Mouse (Mus musculus) neural tube, embryonic 14.5 days (tissue): ENCODE results near the gene Qpct. TPM values are rescaled to one million over a fixed set of nuclear protein-coding genes. Genes with fewer than 3 reads are reported as not detected.
A peak's percentile ranks its signal among the peaks of the same experiment; 100 is the strongest.
"Not testable (repeated sequence)": the region's sequence is repeated elsewhere in the genome, so short reads cannot be mapped to it uniquely, and the experiment has no call there.

Source experiments
- ATAC-seq: fragments of 200-750 bp; cut with Nextera tagmentation; 2 replicates; pipeline ENCODE4 v1.8.0; 2017; ENCODE audit warnings: low read depth, mild to moderate bottlenecking, moderate TSS enrichment, moderate library complexity
- H3K27ac ChIP-seq: fragments of 300-500 bp; sonication (generic); 2 replicates; pipeline ENCODE4 v1.5.1; 2014; ENCODE audit warnings: low read depth, mild to moderate bottlenecking, control low read depth, low read length, moderate library complexity, mixed read lengths
- H3K27me3 ChIP-seq: fragments of 300-500 bp; sonication (generic); 2 replicates; pipeline ENCODE4 v1.6.1; 2014; ENCODE audit warnings: low read length; ENCODE audit not compliant: control insufficient read depth, insufficient read depth
- H3K36me3 ChIP-seq: fragments of 300-500 bp; sonication (generic); 2 replicates; pipeline ENCODE4 v1.6.1; 2014; ENCODE audit warnings: low read length, mixed read lengths; ENCODE audit not compliant: control insufficient read depth, insufficient read depth
- H3K4me1 ChIP-seq: fragments of 300-500 bp; sonication (generic); 2 replicates; pipeline ENCODE4 v1.6.1; 2014; ENCODE audit warnings: low read length; ENCODE audit not compliant: control insufficient read depth, insufficient read depth
- H3K4me2 ChIP-seq: fragments of 300-500 bp; sonication (generic); 2 replicates; pipeline ENCODE4 v1.6.1; 2014; ENCODE audit warnings: mild to moderate bottlenecking, low read depth, low read length, control low read depth
- H3K4me3 ChIP-seq: fragments of 300-500 bp; sonication (generic); 2 replicates; pipeline ENCODE4 v1.5.1; 2014; ENCODE audit warnings: low read depth, low read length, control low read depth, mixed read lengths
- H3K9ac ChIP-seq: fragments of 300-500 bp; sonication (generic); replicated peaks from 2 replicates; pipeline ENCODE4 v1.6.1; 2014; ENCODE audit warnings: low read depth, mild to moderate bottlenecking, control low read depth, low read length, mixed read lengths
- H3K9me3 ChIP-seq: fragments of 300-500 bp; sonication (generic); 2 replicates; pipeline ENCODE4 v1.6.1; 2016; ENCODE audit warnings: low read length; ENCODE audit not compliant: control insufficient read depth
- WGBS: fragments of 180-500 bp; shearing (Covaris S2); extraction: QIAGEN DNeasy Blood & Tissue Kit; methylation state at CpG from one replicate; pipeline ENCODE4 v1.1.7; 2014; 5-methylcytosine and 5-hydroxymethylcytosine counted together
- polyA plus RNA-seq: library from polyadenylated mRNA; unstranded; fragments of >200 nt; fragmentation: Nextera tagmentation; extraction: Ambion mirVana; gene quantifications from 2 replicates; pipeline ENCODE4 v1.2.1, GENCODE M21; 2014

The Qpct gene
- polyA plus RNA-seq, 1 experiment from 2014 or later = 26.2 TPM

- Histone ChIP-seq H3K4me2 (no peak overlapping the region), H3K36me3 (no peaks in the 10 kb centered on the region), H3K9ac (no peak overlapping the region), H3K27me3 (no peaks in the 10 kb centered on the region), H3K4me1 (no peaks in the 10 kb centered on the region), H3K4me3 (no peak overlapping the region), H3K9me3 (no peaks in the 10 kb centered on the region), H3K27ac (no peak overlapping the region)
- ATAC-seq = no peak
- 80% methylated on average over 1 of the region's 1 CpGs for WGBS
These were observed 40.0 kb downstream of the Qpct start for GRCm38 (mm10) chr17:79091710-79092109.

GRCm38 (mm10) chr17:79093286-79093975 is 41.7 kb downstream of the Qpct start:
- no peak overlapping the region for H3K27ac ChIP-seq
- no peaks in the 10 kb centered on the region for H3K4me1 ChIP-seq
- no peaks in the 10 kb centered on the region for H3K27me3 ChIP-seq
- no peak for ATAC-seq
- H3K9me3 ChIP-seq = no peaks in the 10 kb centered on the region
- no peaks in the 10 kb centered on the region for H3K36me3 ChIP-seq
- H3K9ac ChIP-seq = no peak overlapping the region
- WGBS = 81% methylated on average over 5 of the region's 5 CpGs
- no peak overlapping the region for H3K4me2 ChIP-seq
- H3K4me3 ChIP-seq = no peak overlapping the region

GRCm38 (mm10) chr17:79095624-79096023 is 43.9 kb downstream of the Qpct start:
- ATAC-seq = no peak
- no peaks in the 10 kb centered on the region for H3K36me3 ChIP-seq
- no peaks in the 10 kb centered on the region for H3K27me3 ChIP-seq
- H3K4me2 ChIP-seq = no peak overlapping the region
- H3K4me1 ChIP-seq = no peaks in the 10 kb centered on the region
- no peak overlapping the region for H3K4me3 ChIP-seq
- no peak overlapping the region for H3K27ac ChIP-seq
- no peak overlapping the region for H3K9ac ChIP-seq
- 87% methylated on average over 2 of the region's 2 CpGs for WGBS
- H3K9me3 ChIP-seq = no peaks in the 10 kb centered on the region

GRCm38 (mm10) chr17:79099866-79100265 is 48.2 kb downstream of the Qpct start:
- Histone ChIP-seq H3K4me2 (no peak overlapping the region), H3K9ac (no peak overlapping the region), H3K4me3 (no peak overlapping the region), H3K27ac (no peak overlapping the region), H3K9me3 (no peaks in the 10 kb centered on the region), H3K4me1 (no peaks in the 10 kb centered on the region), H3K27me3 (no peaks in the 10 kb centered on the region), H3K36me3 (no peaks in the 10 kb centered on the region)
- 86% methylated on average over 4 of the region's 4 CpGs for WGBS
- ATAC-seq = no peak

GRCm38 (mm10) chr17:79108238-79108637 is 56.5 kb downstream of the Qpct start:
- H3K9me3 ChIP-seq = no peaks in the 10 kb centered on the region
- no peak overlapping the region for H3K4me3 ChIP-seq
- WGBS = 84% methylated on average over 6 of the region's 6 CpGs
- H3K27me3 ChIP-seq = no peaks in the 10 kb centered on the region
- no peak overlapping the region for H3K9ac ChIP-seq
- no peak overlapping the region for H3K4me2 ChIP-seq
- no peaks in the 10 kb centered on the region for H3K36me3 ChIP-seq
- no peak overlapping the region for H3K27ac ChIP-seq
- H3K4me1 ChIP-seq = no peaks in the 10 kb centered on the region
- ATAC-seq = no peak

GRCm38 (mm10) chr17:79109576-79109975 is 57.9 kb downstream of the Qpct start:
- H3K4me2 ChIP-seq = no peak overlapping the region
- no peaks in the 10 kb centered on the region for H3K4me1 ChIP-seq
- H3K4me3 ChIP-seq = no peak overlapping the region
- no peaks in the 10 kb centered on the region for H3K36me3 ChIP-seq
- H3K9ac ChIP-seq = no peak overlapping the region
- no peaks in the 10 kb centered on the region for H3K9me3 ChIP-seq
- no peak for ATAC-seq
- 85% methylated on average over 9 of the region's 9 CpGs for WGBS
- H3K27ac ChIP-seq = no peak overlapping the region
- H3K27me3 ChIP-seq = no peaks in the 10 kb centered on the region

GRCm38 (mm10) chr17:79110936-79111348 is 59.2 kb downstream of the Qpct start:
- no peaks in the 10 kb centered on the region for H3K27me3 ChIP-seq
- 26% methylated on average over 5 of the region's 5 CpGs for WGBS
- no peak overlapping the region for H3K4me2 ChIP-seq
- H3K27ac ChIP-seq = no peak overlapping the region
- H3K4me1 ChIP-seq = no peaks in the 10 kb centered on the region
- H3K9ac ChIP-seq = no peak overlapping the region
- no peaks in the 10 kb centered on the region for H3K36me3 ChIP-seq
- ATAC-seq = peak; percentile 85
- H3K9me3 ChIP-seq = no peaks in the 10 kb centered on the region
- no peak overlapping the region for H3K4me3 ChIP-seq

- not testable (repeated sequence) for H3K9me3 ChIP-seq, H3K36me3 ChIP-seq, H3K27me3 ChIP-seq, H3K27ac ChIP-seq, ATAC-seq, H3K4me1 ChIP-seq, H3K4me2 ChIP-seq, H3K4me3 ChIP-seq, H3K9ac ChIP-seq
- 62% methylated on average over 9 of the region's 9 CpGs for WGBS
These were observed 63.5 kb downstream of the Qpct start for GRCm38 (mm10) chr17:79115248-79115647.

- no peaks in the 10 kb centered on the region for H3K36me3 ChIP-seq
- H3K9ac ChIP-seq = no peak overlapping the region
- ATAC-seq = no peak
- H3K27me3 ChIP-seq = no peaks in the 10 kb centered on the region
- no peak overlapping the region for H3K4me2 ChIP-seq
- WGBS = 88% methylated on average over 1 of the region's 1 CpGs
- no peak overlapping the region for H3K27ac ChIP-seq
- no peaks in the 10 kb centered on the region; the same call in 1 of the 2 replicates for H3K9me3 ChIP-seq
- no peaks in the 10 kb centered on the region for H3K4me1 ChIP-seq
- no peak overlapping the region for H3K4me3 ChIP-seq
These were observed 67.4 kb downstream of the Qpct start for GRCm38 (mm10) chr17:79119066-79119465.
